Mouse (Mus musculus): ENCODE measurements around the gene Msh5.

- TF ChIP-seq CTCF (IDR thresholded peaks at IDR 0.05; ENCODE audit: control insufficient read depth, insufficient read depth, low read length) (no peak), POLR2A (IDR thresholded peaks at IDR 0.05; ENCODE audit: borderline replicate concordance, control insufficient read depth, low read depth, low read length) (no peak)
Measured at GRCm38 (mm10) chr17:35005158-35005557, 41.4 kb downstream of the Msh5 start.

Data from bone marrow, adult 2 months (tissue).